Mouse (Mus musculus) retina, adult 2 months (tissue): ENCODE measurements around the gene Abhd14a.

Source experiments
- DNase-seq: peaks from one replicate; pipeline ENCODE4 v3.0.0-alpha.2; 2012; ENCODE audit warnings: low read depth, low spot score

Abhd14a gene

GRCm38 (mm10) chr9:106411729-106412128, 35.7 kb downstream of the Abhd14a start:
- DNase-seq = no peak

GRCm38 (mm10) chr9:106411091-106411594, 36.3 kb downstream of the Abhd14a start:
- no peak for DNase-seq

GRCm38 (mm10) chr9:106410086-106410650, 37.3 kb downstream of the Abhd14a start:
- no peak for DNase-seq

DNA sequence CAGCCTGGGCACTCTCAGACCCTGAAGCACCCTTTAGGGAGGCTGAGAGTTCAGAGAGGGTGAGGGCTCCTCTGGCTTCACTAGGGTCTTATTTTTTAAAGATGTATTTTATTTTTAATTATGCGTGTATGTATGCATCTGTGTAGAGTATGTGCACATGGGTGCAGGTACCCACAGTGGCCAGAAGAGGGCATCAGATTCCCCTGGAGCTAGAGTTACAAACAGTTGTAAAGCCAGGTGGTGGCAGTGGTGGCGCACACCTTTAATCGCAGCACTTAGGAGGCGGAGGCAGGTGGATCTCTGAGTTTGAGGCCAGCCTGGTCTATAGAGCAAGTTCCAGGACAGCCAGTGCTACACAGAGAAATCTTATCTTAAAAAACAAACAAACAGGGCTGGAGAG, 38.4 kb downstream of the Abhd14a start:
- DNase-seq = no peak

- DNase-seq = no peak
These were observed 40.9 kb downstream of the Abhd14a start for GRCm38 (mm10) chr9:106406443-106407078.

DNA sequence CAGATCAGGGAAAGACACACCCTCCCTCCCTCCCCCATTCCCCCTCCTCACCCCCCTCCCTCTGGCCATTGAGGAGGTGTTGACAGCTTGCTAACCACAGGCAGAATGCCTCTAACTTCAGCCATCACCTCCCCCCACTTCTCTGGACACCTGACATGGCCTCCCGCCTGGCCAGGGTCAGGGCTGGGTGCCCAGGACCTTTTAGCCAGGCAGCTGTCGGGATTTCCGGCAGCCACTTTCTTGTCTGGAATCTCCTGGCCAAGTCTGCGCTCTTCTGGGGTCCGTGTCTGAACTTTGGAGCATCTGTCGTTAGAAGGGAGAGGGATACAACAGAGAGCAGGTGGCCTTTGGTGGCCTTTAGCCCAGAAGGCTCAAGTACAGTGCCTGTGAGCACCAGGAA, 42.2 kb downstream of the Abhd14a start:
- DNase-seq = no peak

GRCm38 (mm10) chr9:106402607-106403375, 44.7 kb downstream of the Abhd14a start:
- no peak for DNase-seq

GRCm38 (mm10) chr9:106402149-106402548, 45.3 kb downstream of the Abhd14a start:
- no peak for DNase-seq

DNA sequence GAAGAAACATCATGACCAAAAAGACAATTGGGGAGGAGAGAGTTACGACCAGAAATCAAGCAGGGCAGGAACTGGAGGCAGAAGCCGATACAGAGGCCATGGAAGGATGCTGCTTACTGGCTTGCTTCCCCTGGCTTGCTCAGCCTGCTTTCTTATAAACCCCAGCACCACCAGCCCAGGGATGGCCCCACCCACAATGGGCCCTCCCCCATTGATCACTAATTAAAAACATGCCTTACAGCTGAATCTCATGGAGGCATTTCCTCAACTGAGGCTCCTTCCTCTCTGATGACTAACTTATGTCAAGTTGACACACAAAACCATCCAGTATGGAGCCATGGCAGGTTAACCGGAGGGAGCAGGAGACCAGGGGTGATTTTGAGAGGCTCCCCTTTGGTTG, 47.7 kb downstream of the Abhd14a start:
- DNase-seq = no peak

- DNase-seq = no peak
These were observed 48.7 kb downstream of the Abhd14a start for GRCm38 (mm10) chr9:106398667-106399311.

DNA sequence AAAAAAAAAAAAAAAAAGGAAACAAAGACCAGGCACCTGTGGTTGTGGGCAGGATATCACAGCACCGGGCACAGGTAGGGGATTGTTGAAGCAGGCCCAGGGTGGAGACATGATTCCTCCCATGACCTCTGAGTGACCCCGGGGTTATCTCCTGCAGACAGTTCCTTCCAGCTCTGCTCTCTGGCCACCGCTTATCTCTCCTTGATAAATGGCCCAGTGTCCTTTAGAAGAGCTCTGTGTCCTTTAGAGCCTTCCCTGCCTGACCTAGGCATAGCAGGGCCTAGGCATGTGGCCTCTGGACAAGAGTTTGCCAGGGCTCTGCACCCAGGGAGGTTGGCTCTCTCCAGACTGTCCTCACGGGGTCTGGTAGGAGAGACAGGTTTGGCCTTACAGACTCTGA, 49.7 kb downstream of the Abhd14a start:
- no peak for DNase-seq

GRCm38 (mm10) chr9:106394649-106395602, 52.6 kb downstream of the Abhd14a start:
- no peak for DNase-seq

DNA sequence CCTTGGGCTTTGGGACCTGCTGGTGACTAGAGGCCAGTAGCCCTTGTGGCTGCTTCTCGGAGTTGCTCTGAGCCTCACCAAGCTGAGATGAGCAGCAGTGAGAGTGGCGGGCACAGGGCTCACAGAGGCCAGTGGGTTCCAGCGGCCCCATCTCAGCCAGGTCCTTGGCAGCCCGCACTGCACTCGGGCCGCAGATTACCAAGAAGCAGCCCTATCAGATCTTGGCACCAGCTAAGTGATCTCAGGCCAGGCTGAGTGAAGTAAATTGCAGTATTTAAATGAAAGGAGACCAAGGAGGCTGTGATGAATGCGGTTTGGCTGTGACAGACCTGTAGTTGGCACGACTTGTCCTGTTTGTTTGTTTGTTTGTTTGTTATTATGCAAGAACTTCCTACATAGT, 53.9 kb downstream of the Abhd14a start:
- no peak for DNase-seq

- no peak for DNase-seq
These were observed 54.5 kb downstream of the Abhd14a start for GRCm38 (mm10) chr9:106392828-106393527.
